Mouse (Mus musculus): ENCODE measurements around the gene Arfip1.

The Arfip1 gene

DNA sequence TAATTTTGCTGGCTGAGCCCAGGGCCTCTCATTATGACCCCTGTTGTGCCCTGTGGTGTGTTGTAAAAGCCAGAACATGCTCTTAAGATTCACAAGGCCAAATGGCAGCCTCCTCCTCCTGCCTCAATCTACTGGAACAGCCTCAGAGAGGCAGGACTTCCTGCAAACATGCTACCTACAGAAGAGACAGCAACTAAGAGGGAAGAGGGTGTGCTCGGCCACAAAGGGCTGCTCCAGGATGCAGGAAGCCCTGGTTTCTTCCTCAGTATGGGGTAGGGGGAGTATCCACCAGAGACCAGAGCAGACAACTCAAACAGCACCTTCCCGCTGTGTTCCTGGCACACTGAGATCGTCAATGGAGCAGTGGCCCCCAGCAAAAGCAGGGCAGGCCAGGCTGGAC is 121.9 kb downstream of the Arfip1 start:
- DNase-seq (ENCODE audit: low spot score in 2 of 2): no peak

DNA sequence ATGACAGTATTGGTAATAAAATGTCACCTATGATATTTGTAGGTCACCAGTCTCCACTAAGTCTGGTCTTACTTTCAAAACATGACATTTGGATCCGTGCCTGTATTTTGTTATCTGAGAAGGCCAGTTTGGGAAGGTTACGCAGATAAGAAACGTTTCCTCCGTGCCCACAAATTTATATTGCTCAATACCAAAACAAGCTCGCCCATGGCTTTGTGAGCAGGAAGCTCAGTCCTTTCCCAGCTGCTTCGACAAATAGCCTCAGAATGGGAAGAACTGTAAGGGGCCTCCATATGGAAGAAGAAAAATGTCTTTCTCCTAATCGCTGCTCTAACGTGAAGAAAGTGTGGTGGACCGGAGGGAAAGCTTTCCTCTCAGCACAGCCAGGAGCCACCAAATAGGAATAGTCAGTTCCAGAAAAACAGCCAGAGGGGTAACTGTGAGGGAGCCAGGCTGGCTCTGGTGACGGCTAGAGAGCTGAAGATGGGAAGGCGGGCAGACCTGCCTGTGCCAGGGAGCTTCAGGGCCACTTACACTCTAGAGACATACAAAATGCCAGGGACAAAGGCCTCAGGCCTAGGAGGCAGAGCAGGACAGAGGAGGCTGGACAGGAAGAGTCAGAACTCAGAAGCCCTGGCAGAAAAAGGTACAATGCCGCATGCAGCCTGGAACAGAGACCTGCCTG is 126.5 kb downstream of the Arfip1 start:
- DNase-seq (ENCODE audit: low spot score in 2 of 2): no peak

DNA sequence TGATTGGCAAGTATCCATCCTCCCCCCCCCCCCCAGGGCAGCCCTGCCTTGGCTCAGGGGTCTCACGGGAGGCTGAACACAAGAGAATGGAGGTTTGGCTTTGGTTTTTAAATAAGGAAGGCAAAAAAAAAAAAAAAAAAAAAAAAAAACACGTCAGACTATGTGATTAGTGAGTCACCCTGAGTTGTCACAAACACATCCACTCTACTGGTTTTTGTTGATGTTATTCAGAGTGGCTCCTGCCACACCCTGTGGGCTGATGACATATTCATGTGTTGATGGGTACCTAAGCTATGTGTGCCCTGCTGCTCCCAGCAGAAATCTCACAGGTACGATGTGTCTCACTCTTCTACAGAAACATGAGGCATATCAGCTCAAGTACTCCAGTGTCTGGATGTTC is 131.8 kb downstream of the Arfip1 start:
- no peak for DNase-seq (ENCODE audit: low spot score in 2 of 2)

DNA sequence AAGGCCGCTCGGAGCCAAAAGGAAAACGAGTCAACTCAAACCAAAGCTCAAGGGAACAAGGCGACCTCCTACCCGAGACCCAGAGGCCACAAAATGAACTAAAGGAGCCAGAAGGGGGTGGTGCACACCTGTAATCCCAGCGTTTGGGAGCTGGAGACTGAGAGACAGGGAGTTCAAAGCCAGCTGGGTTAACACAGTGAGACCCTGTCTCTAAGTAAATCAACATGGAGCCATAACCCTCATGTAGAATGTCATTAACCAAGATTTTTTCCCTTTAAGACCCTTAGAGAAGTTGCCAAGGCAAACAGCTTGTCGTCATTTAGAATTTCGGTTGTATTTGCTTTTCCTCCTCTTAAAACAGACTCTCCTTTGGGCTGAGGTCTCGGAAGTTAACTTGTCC is 133.4 kb downstream of the Arfip1 start:
- DNase-seq (ENCODE audit: low spot score in 2 of 2): no peak

DNA sequence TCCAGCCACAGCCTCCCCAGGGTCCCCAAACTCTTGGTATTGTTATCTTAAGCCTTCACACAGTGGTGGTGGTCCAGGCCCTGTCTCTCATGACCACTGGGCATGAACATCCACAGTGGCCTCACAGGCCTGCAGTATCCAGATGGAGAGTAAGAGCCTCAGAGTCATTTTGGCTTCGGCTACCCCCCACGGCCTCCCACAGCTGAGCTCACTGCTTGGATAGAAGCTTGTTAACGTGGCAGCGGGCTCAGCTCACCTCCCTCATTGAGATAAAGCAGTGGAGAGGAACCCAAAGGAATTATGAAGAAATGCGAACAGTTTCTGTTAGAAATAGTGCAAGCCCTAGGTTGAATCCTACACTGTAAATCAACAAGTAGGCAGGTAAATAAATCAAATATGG is 134.6 kb downstream of the Arfip1 start:
- no peak for DNase-seq (ENCODE audit: low spot score in 2 of 2)

Measured in left cerebral cortex, adult 9 months (tissue).